Mouse (Mus musculus): ENCODE measurements around the gene 3110082J24Rik. TPM values are rescaled to one million over a fixed set of nuclear protein-coding genes. Genes with fewer than 3 reads are reported as not detected.

Gene 3110082J24Rik
- polyA plus RNA-seq, 1 experiment from 2014 or later = 0.61 TPM

DNA sequence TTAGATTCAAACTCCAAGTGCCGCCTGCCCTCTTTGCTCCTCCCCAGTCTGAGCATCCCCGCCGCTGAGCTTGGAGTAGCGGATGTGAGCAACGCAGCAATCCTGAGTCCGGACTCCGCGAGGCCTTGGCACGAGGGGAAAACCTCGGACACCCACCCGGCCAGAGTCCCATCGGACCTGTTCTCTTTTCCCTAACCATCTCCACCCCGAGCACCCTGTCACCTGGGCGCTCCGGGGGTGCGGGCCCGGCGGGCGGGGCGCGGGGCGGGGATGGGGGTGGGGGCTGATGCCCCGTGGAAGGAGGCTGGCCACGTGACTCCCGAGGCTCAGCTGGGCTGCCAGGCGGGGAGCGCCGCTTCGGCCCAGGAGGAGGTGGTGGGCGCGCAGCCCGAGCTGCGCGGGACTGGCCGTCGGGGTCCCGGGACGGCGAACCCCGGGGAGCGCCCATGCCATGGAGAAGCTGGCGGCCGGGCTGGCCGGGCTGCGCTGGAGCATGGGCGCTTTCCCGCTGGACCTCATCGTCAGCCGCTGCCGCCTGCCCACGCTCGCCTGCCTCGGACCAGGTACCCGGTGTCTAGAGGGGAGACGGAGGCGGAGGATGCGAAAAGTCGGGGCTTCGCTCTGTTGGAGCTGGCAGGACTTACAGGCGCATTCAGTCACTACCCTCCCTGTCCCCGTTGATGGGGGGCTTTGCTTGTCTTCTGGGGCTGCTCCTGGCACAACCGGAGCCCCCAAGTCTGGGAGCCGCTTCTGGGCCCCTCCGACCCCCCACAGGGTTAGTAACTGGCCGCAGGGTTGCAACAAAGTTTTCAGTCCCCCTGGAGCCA, 832 bp downstream of the 3110082J24Rik start, which contains the start of gene Garem2:
Gene Garem2 (plus strand): TSS at position 321 of the 827 bp plus-strand sequence.
- peak within 1 kb of the TSS; percentile 94 for H3K4me2 ChIP-seq (replicated peaks)
- H3K4me1 ChIP-seq = peaks cover 28% of the 10 kb centered on the region
- no peak; the same call in 1 of the 2 replicates for ATAC-seq (ENCODE audit: insufficient number of reproducible peaks, insufficient read depth, low FRiP score, low TSS enrichment)
- 0 out of 2 replicates have a peak, but pooled peaks cover 3% of the 10 kb centered on the region for H3K9me3 ChIP-seq
- peaks cover 65% of the 10 kb centered on the region for H3K27me3 ChIP-seq
- no peak within 1 kb of the TSS for H3K27ac ChIP-seq
- H3K36me3 ChIP-seq = no peaks in the 10 kb centered on the region; the same call in 1 of the 2 replicates
- peak within 1 kb of the TSS; percentile 48 for H3K9ac ChIP-seq
- WGBS = under 1% methylated on average over 62 of the region's 65 CpGs
- peak within 1 kb of the TSS; percentile 54 for H3K4me3 ChIP-seq

DNA sequence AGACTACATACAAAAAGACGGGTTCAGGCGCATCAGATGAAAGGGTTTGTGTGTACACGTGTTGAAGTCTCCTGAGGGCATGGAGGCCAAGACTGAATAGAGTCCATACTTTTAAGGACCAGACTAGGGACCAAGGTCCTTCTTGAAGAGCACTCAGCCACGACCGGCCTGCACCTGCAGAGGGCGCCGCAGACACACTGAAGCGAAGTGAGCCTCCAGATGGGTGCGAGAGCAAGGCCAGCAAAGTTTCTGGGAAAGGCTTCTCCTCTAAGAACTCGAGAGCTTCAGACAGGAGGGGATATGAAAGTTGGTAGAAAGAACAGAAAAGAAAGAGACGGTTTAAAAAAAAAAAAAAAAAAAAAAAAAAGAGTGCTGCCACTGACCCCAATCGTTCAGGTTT, 1.5 kb downstream of the 3110082J24Rik start:
- WGBS = 1% methylated on average over 11 of the region's 12 CpGs

DNA sequence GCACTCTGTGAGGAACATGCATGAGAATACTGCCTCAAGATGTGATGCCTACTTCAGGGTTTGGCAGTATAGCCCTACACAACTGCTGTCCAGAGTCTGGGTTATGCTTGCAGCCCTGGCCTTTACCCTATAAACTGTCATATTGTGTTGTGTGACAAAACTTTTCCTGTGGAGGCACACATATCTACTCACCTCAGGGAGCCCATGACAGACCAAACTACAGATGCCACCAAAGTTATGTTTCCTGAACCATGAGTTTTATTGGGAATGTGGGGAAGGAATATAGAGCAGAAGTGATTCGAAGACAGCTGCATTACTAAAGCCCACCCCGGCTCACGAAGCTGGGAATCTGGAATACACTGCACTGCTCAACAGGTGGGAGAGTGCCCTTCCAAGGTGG, 2.5 kb downstream of the 3110082J24Rik start:
- no peak overlapping the region for H3K27ac ChIP-seq

More for the DNA sequence above, 1.5 kb downstream of the 3110082J24Rik start:
- Histone ChIP-seq H3K4me2 (replicated peaks) (peak overlapping the region; percentile 94), H3K9ac (no peak overlapping the region), H3K4me1 (peaks cover 28% of the 10 kb centered on the region), H3K9me3 (0 out of 2 replicates have a peak, but pooled peaks cover 3% of the 10 kb centered on the region), H3K4me3 (peak overlapping the region; percentile 54), H3K36me3 (no peaks in the 10 kb centered on the region; the same call in 1 of the 2 replicates), H3K27me3 (peaks cover 57% of the 10 kb centered on the region), H3K27ac (no peak overlapping the region)
- ATAC-seq (ENCODE audit: insufficient number of reproducible peaks, insufficient read depth, low FRiP score, low TSS enrichment) = no peak

DNA sequence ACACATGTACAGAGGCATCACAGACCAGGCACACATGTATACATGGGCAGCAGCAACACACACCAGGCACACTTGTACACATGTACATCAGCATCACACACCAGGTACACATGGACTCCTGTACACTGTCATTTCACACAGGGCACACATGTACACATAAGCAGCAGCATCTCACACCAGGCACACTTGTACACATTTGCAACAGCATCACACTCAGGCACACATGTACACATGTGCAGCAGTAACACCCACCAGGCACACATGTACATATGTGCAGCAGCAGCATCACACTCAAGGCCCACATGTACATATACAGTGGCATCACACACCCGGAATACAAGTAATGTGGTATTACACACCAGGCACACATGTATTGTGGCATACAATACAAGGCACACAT, 7.6 kb downstream of the 3110082J24Rik start:
- H3K27me3 ChIP-seq = peaks cover 8% of the 10 kb centered on the region
- H3K4me1 ChIP-seq = no peaks in the 10 kb centered on the region
- no peak for ATAC-seq (ENCODE audit: insufficient number of reproducible peaks, insufficient read depth, low FRiP score, low TSS enrichment)
- no peak overlapping the region for H3K9ac ChIP-seq
- 0 out of 2 replicates have a peak, but pooled peaks cover 3% of the 10 kb centered on the region for H3K9me3 ChIP-seq
- H3K27ac ChIP-seq = no peak overlapping the region
- WGBS = 83% methylated on average over 1 of the region's 1 CpGs
- H3K4me3 ChIP-seq = no peak overlapping the region
- no peaks in the 10 kb centered on the region; the same call in 1 of the 2 replicates for H3K36me3 ChIP-seq
- H3K4me2 ChIP-seq (replicated peaks) = no peak overlapping the region

More for the DNA sequence above, 2.5 kb downstream of the 3110082J24Rik start:
- WGBS = 74% methylated on average over 3 of the region's 3 CpGs
- no peaks in the 10 kb centered on the region; the same call in 1 of the 2 replicates for H3K36me3 ChIP-seq
- H3K4me1 ChIP-seq = peaks cover 28% of the 10 kb centered on the region
- H3K27me3 ChIP-seq = peaks cover 56% of the 10 kb centered on the region
- no peak overlapping the region for H3K4me3 ChIP-seq
- H3K9ac ChIP-seq = no peak overlapping the region
- H3K9me3 ChIP-seq = 0 out of 2 replicates have a peak, but pooled peaks cover 3% of the 10 kb centered on the region
- no peak for ATAC-seq (ENCODE audit: insufficient number of reproducible peaks, insufficient read depth, low FRiP score, low TSS enrichment)
- H3K4me2 ChIP-seq (replicated peaks) = no peak overlapping the region

DNA sequence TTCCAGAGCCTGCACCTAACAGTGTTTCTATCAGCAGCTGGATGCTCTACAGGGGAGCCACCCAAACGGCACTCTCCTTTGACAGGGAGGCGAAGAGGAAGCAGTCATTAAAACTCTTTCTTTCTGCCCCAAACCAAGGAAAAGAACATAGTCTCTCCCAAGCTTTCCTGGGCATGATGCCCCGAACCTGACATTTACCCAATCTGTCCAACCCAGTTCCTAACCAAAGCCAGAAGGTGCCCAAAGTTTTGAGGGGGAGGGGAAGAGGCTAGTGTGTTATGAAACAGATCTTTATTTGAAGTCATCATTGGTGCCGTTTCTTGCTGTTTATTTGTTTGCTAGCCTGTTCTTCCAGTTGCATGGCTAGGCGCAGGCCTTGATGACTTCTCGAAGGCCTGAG, 10.2 kb downstream of the 3110082J24Rik start:
- Histone ChIP-seq H3K4me1 (no peaks in the 10 kb centered on the region), H3K9ac (no peak overlapping the region), H3K4me2 (replicated peaks) (no peak overlapping the region), H3K27me3 (no peaks in the 10 kb centered on the region), H3K9me3 (0 out of 2 replicates have a peak, but pooled peaks cover 3% of the 10 kb centered on the region), H3K4me3 (no peak overlapping the region), H3K27ac (no peak overlapping the region), H3K36me3 (no peaks in the 10 kb centered on the region; the same call in 1 of the 2 replicates)
- ATAC-seq (ENCODE audit: insufficient number of reproducible peaks, insufficient read depth, low FRiP score, low TSS enrichment) = no peak
- WGBS = 67% methylated on average over 6 of the region's 6 CpGs

DNA sequence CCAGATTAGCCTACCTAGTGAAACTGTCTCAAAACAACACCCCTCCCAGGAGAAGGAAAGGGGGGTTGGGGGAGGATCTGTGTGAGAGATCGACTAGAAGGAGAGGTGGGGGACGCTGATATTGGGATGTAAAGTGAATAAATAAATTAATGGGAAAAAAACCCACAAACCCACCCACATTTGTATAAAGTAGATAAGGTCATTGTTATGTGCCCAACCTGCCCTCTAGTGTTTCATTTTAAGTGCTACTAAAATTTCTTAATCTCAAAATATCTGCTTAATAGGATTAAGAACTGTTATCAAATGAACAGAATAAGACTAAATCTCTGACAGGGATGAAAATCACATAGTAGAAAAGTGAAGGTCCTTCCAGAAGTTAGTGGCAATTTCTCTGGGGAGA, 11.5 kb downstream of the 3110082J24Rik start:
- 46% methylated on average over 2 of the region's 2 CpGs for WGBS
- no peak for ATAC-seq (ENCODE audit: insufficient number of reproducible peaks, insufficient read depth, low FRiP score, low TSS enrichment)
- Histone ChIP-seq H3K27ac (no peak overlapping the region), H3K9ac (no peak overlapping the region), H3K4me3 (no peak overlapping the region), H3K4me1 (no peaks in the 10 kb centered on the region), H3K9me3 (no peaks in the 10 kb centered on the region), H3K4me2 (replicated peaks) (no peak overlapping the region), H3K27me3 (no peaks in the 10 kb centered on the region), H3K36me3 (no peaks in the 10 kb centered on the region)

DNA sequence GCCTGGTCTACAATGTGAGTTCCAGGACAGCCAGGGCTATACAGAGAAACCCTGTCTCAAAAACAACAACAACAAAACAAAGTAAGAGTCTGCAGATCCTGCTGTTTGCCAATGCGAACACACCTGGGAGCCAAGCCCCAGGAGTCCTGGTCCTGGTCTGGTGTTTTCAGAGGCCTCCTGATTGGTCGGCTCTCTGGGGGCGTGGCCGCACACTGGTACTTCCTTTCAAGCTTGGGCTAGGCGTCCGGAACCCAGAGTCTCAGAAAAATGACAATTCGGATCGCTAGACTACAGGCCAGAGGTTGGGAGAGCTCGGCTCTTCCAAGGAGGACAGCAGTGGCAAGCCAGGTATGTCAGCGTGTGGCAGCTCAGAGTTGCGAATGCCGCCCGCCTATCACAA, 13.2 kb downstream of the 3110082J24Rik start:
- Histone ChIP-seq H3K4me2 (replicated peaks) (no peak overlapping the region), H3K27ac (no peak overlapping the region), H3K4me3 (no peak overlapping the region), H3K27me3 (no peaks in the 10 kb centered on the region), H3K9me3 (no peaks in the 10 kb centered on the region), H3K36me3 (no peaks in the 10 kb centered on the region), H3K9ac (no peak overlapping the region), H3K4me1 (no peaks in the 10 kb centered on the region)
- WGBS = 63% methylated on average over 13 of the region's 13 CpGs
- no peak for ATAC-seq (ENCODE audit: insufficient number of reproducible peaks, insufficient read depth, low FRiP score, low TSS enrichment)

DNA sequence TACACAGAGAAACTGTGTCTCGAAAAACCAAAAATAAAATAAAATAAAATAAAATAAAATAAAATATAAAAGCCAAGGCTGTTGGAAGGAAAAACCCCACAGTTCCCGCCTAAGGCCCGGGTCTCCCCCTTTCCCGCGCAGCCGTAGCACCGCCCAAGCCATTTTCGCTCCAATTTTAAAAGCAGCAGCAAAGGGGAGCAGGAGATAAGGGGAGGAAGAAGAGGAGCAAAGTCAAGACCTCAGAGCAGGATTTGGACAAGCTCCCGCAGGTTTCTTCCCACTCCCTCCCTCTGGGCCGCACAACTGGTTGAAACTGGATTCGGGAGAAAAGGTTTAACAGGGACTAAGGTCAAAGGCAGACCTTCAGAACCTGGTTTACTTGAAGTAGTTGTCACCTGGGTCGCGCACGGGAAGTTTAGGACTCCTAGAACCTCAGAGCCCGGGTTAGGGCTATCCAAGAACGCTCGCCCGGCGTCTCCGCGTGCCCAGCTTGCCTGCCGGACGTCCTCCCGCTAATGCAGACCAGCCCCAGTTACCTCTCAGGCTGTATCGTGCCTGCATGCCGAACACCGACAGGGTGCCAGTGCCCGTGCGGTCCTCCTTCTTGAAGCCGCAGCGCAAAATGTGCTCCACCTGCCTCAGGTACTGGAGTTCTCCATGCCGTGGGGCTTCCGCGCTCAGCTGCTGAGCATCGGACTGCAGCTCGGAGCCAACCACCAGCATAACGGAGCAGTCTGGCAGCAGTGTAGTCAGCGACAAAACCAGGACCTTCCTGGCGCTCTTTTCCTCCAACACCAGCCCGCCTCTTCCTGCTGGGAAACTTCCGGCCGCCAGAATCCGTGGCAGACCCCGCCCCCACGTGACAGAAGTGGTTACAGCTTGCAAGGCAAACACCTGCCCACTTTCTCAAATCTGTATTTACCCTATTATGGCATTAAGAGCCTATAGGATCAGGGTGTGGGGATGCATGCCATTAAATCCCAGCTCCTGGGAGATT, 32.8 kb downstream of the 3110082J24Rik start, which contains the start of gene Tyms:
Gene Tyms (minus strand): TSS at position 793 of the 997 bp plus-strand sequence.
- ATAC-seq (ENCODE audit: insufficient number of reproducible peaks, insufficient read depth, low FRiP score, low TSS enrichment) = peak; percentile 90

DNA sequence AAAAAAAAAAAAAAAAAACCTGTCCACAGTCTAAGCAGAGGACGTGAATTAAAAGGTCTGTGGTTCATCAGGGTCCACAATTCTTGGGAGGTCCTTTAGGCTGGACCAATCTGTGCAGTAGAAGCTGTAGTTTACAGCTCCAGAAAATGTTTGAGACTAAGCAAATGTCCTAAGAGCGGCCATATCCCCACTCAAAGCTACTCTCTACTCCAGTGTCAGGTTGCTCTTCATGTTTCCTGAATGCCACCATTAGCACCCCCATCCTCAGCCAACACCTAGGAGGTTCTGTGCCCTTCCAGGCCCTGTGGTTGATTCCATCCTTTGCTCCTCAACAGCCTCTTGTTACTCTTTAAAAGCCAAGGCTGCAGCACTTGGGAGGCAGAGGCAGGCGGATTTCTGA, 33.5 kb downstream of the 3110082J24Rik start:
- H3K4me1 ChIP-seq = peaks cover 9% of the 10 kb centered on the region
- H3K4me2 ChIP-seq (replicated peaks) = peak overlapping the region; percentile 58
- H3K9me3 ChIP-seq = no peaks in the 10 kb centered on the region
- H3K27ac ChIP-seq = no peak overlapping the region
- H3K4me3 ChIP-seq = peak overlapping the region; percentile 74
- WGBS = 51% methylated on average over 3 of the region's 3 CpGs
- H3K36me3 ChIP-seq = peaks cover 32% of the 10 kb centered on the region
- 0 out of 2 replicates have a peak, but pooled peaks have one; percentile 37 for ATAC-seq (ENCODE audit: insufficient number of reproducible peaks, insufficient read depth, low FRiP score, low TSS enrichment)
- no peaks in the 10 kb centered on the region for H3K27me3 ChIP-seq
- peak overlapping the region; percentile 72 for H3K9ac ChIP-seq

More for the DNA sequence above, 32.8 kb downstream of the 3110082J24Rik start, which contains the start of gene Tyms:
- 3% methylated on average over 45 of the region's 45 CpGs for WGBS
- Histone ChIP-seq H3K27me3 (no peaks in the 10 kb centered on the region), H3K4me2 (replicated peaks) (peak within 1 kb of the TSS; percentile 58), H3K9me3 (no peaks in the 10 kb centered on the region), H3K9ac (peak within 1 kb of the TSS; percentile 72), H3K4me1 (peaks cover 9% of the 10 kb centered on the region), H3K4me3 (peak within 1 kb of the TSS; percentile 74), H3K36me3 (peaks cover 24% of the 10 kb centered on the region), H3K27ac (peak within 1 kb of the TSS; percentile 85)

DNA sequence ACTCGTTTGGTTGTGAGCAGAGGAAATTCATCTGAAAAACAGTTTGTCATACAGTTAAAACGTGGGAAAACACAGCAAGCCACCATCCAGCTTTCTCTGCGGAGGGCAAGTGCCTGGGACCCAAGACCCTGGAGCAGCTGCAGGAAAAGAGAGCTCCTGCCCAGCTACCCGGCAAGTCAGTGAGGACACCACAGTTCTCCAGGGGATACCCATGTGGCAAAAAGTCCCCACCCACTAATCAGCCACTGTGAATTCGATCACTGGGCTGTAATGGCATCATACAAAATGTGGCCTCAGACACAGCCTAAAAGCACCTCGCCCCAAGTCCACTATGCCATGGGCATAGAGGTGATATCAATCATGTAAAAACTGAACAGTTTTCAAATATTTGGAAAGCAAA, 34.2 kb downstream of the 3110082J24Rik start:
- Histone ChIP-seq H3K27ac (no peak overlapping the region), H3K4me1 (peaks cover 9% of the 10 kb centered on the region), H3K9me3 (no peaks in the 10 kb centered on the region), H3K4me2 (replicated peaks) (peak overlapping the region; percentile 58), H3K4me3 (peak overlapping the region; percentile 74; the same call in 1 of the 2 replicates), H3K27me3 (no peaks in the 10 kb centered on the region), H3K36me3 (peaks cover 33% of the 10 kb centered on the region), H3K9ac (peak overlapping the region; percentile 38)
- ATAC-seq (ENCODE audit: insufficient number of reproducible peaks, insufficient read depth, low FRiP score, low TSS enrichment) = no peak
- WGBS = 78% methylated on average over 6 of the region's 6 CpGs

DNA sequence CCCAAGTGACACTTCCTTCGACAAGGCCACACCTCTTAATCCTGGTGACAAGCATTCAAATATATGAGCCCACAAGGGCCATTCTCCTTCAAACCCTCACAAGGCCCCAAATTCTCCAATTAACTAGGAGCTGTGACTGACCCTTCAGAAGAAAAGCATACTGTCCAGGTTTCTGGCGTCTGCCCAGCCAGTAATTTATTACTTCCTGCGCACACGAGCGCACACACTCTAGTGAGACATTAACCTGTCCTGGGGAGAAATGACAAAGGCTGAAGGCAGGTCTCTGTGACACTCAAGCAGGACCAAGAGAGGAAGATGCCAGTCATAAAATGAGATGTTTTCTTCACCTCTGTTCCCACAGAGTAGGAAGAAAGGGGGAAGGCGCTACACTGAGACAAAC, 38.2 kb downstream of the 3110082J24Rik start:
- no peak for ATAC-seq (ENCODE audit: insufficient number of reproducible peaks, insufficient read depth, low FRiP score, low TSS enrichment)
- no peak overlapping the region for H3K27ac ChIP-seq
- no peak overlapping the region for H3K4me3 ChIP-seq
- no peaks in the 10 kb centered on the region for H3K9me3 ChIP-seq
- WGBS = 74% methylated on average over 6 of the region's 6 CpGs
- H3K4me2 ChIP-seq (replicated peaks) = no peak overlapping the region
- H3K27me3 ChIP-seq = no peaks in the 10 kb centered on the region
- no peak overlapping the region for H3K9ac ChIP-seq
- H3K4me1 ChIP-seq = peaks cover 9% of the 10 kb centered on the region
- H3K36me3 ChIP-seq = peaks cover 48% of the 10 kb centered on the region
